Mouse (Mus musculus) heart, embryonic 16.5 days (tissue): ENCODE data around the gene Gm13178. TPM values are rescaled to one million over a fixed set of nuclear protein-coding genes. Genes with fewer than 3 reads are reported as not detected.

Experiments
- ATAC-seq: fragments of 200-750 bp; cut with Nextera tagmentation; replicated peaks from 2 replicates; pipeline ENCODE4 v1.8.0; 2017; ENCODE audit warnings: moderate number of reproducible peaks; ENCODE audit not compliant: insufficient read depth, low FRiP score; ENCODE audit errors: extremely low read depth
- H3K27ac ChIP-seq: fragments of 300-500 bp; sonication (generic); 2 replicates; pipeline ENCODE4 v1.5.1; 2014; ENCODE audit warnings: mild to moderate bottlenecking, low read length, control low read depth, moderate library complexity
- H3K27me3 ChIP-seq: fragments of 300-500 bp; sonication (generic); 2 replicates; pipeline ENCODE4 v1.6.1; 2014; ENCODE audit warnings: low read length, mixed read lengths; ENCODE audit not compliant: control insufficient read depth, insufficient read depth
- H3K36me3 ChIP-seq: fragments of 300-500 bp; sonication (generic); 2 replicates; pipeline ENCODE4 v1.6.1; 2014; ENCODE audit not compliant: control insufficient read depth, insufficient read depth
- H3K4me1 ChIP-seq: fragments of 300-500 bp; sonication (generic); 2 replicates; pipeline ENCODE4 v1.6.1; 2014; ENCODE audit warnings: low read length, mixed read lengths; ENCODE audit not compliant: control insufficient read depth, insufficient read depth
- H3K4me2 ChIP-seq: fragments of 300-500 bp; sonication (generic); 2 replicates; pipeline ENCODE4 v1.6.1; 2014; ENCODE audit warnings: low read depth, mild to moderate bottlenecking, control low read depth, low read length
- H3K4me3 ChIP-seq: fragments of 300-500 bp; sonication (generic); 2 replicates; pipeline ENCODE4 v1.5.1; 2014; ENCODE audit warnings: mild to moderate bottlenecking, control low read depth, low read length
- H3K9ac ChIP-seq: fragments of 300-500 bp; sonication (generic); 2 replicates; pipeline ENCODE4 v1.6.1; 2014; ENCODE audit warnings: low read length, control low read depth
- H3K9me3 ChIP-seq: fragments of 300-500 bp; sonication (generic); replicated peaks from 2 replicates; pipeline ENCODE4 v1.6.1; 2016; ENCODE audit warnings: low read length; ENCODE audit not compliant: control insufficient read depth
- WGBS: fragments of 180-500 bp; shearing (Covaris S2); extraction: QIAGEN DNeasy Blood & Tissue Kit; methylation state at CpG from one replicate; pipeline ENCODE4 v1.1.7; 2014; 5-methylcytosine and 5-hydroxymethylcytosine counted together
- polyA plus RNA-seq: library from polyadenylated mRNA; unstranded; fragments of >200 nt; fragmentation: Nextera tagmentation; extraction: Ambion mirVana; gene quantifications from 2 replicates; pipeline ENCODE4 v1.2.1, GENCODE M21; 2015

Gm13178 gene
- not detected in 2 replicates for polyA plus RNA-seq

GRCm38 (mm10) chr4:144721304-144721703 is at the start of gene Gm13178:
Gene Gm13178, minus strand, starts transcription at chr4:144721404.
- no peaks in the 10 kb centered on the region for H3K36me3 ChIP-seq
- no peak for ATAC-seq
- H3K4me3 ChIP-seq, result no peak within 1 kb of the TSS
- H3K27ac ChIP-seq, result no peak within 1 kb of the TSS
- no peaks in the 10 kb centered on the region for H3K9me3 ChIP-seq
- H3K4me1 ChIP-seq, result no peaks in the 10 kb centered on the region
- H3K9ac ChIP-seq, result no peak within 1 kb of the TSS
- WGBS, result 80% methylated on average over 1 of the region's 1 CpGs
- H3K27me3 ChIP-seq, result no peaks in the 10 kb centered on the region
- H3K4me2 ChIP-seq, result no peak within 1 kb of the TSS

- no peaks in the 10 kb centered on the region for H3K4me1 ChIP-seq
- H3K27me3 ChIP-seq, result no peaks in the 10 kb centered on the region
- H3K36me3 ChIP-seq, result no peaks in the 10 kb centered on the region
- WGBS, result 27% methylated on average over 2 of the region's 2 CpGs
- no peak overlapping the region for H3K27ac ChIP-seq
- ATAC-seq, result no peak
- no peak overlapping the region for H3K4me3 ChIP-seq
- no peaks in the 10 kb centered on the region for H3K9me3 ChIP-seq
- no peak overlapping the region for H3K9ac ChIP-seq
- H3K4me2 ChIP-seq, result no peak overlapping the region
Measured at GRCm38 (mm10) chr4:144765722-144766121, 44.5 kb upstream of the Gm13178 start.

GRCm38 (mm10) chr4:144749139-144749538 is 27.9 kb upstream of the Gm13178 start:
- 25% methylated on average over 1 of the region's 1 CpGs for WGBS
- Histone ChIP-seq H3K9me3 (no peaks in the 10 kb centered on the region), H3K4me1 (no peaks in the 10 kb centered on the region), H3K9ac (no peak overlapping the region), H3K27ac (no peak overlapping the region), H3K27me3 (no peaks in the 10 kb centered on the region), H3K36me3 (no peaks in the 10 kb centered on the region), H3K4me3 (no peak overlapping the region), H3K4me2 (no peak overlapping the region)
- no peak for ATAC-seq

- Histone ChIP-seq H3K4me2 (no peak overlapping the region), H3K9me3 (0 out of 2 replicates have a peak, but pooled peaks cover 2% of the 10 kb centered on the region), H3K9ac (no peak overlapping the region), H3K27ac (no peak overlapping the region), H3K27me3 (no peaks in the 10 kb centered on the region), H3K4me3 (no peak overlapping the region), H3K36me3 (no peaks in the 10 kb centered on the region), H3K4me1 (no peaks in the 10 kb centered on the region)
- WGBS, result 68% methylated on average over 1 of the region's 1 CpGs
- no peak for ATAC-seq
Measured at GRCm38 (mm10) chr4:144719691-144720090, 1.5 kb downstream of the Gm13178 start.

- no peak overlapping the region for H3K4me3 ChIP-seq
- no peaks in the 10 kb centered on the region for H3K4me1 ChIP-seq
- H3K4me2 ChIP-seq, result no peak overlapping the region
- 0 out of 2 replicates have a peak, but pooled peaks cover 2% of the 10 kb centered on the region for H3K9me3 ChIP-seq
- WGBS, result 67% methylated on average over 1 of the region's 1 CpGs
- H3K27me3 ChIP-seq, result no peaks in the 10 kb centered on the region
- H3K27ac ChIP-seq, result no peak overlapping the region
- H3K36me3 ChIP-seq, result no peaks in the 10 kb centered on the region
- ATAC-seq, result no peak; the same call in 1 of the 2 replicates
- H3K9ac ChIP-seq, result no peak overlapping the region
Measured at GRCm38 (mm10) chr4:144718288-144718687, 2.9 kb downstream of the Gm13178 start.

GRCm38 (mm10) chr4:144686268-144686667 is 34.9 kb downstream of the Gm13178 start, which contains the start of gene Gm436:
Gene Gm436, minus strand, starts transcription at chr4:144686368.
- Histone ChIP-seq H3K4me2 (no peak within 1 kb of the TSS), H3K36me3 (no peaks in the 10 kb centered on the region), H3K4me1 (no peaks in the 10 kb centered on the region), H3K4me3 (no peak within 1 kb of the TSS), H3K9me3 (peaks cover 9% of the 10 kb centered on the region; the same call in 1 of the 2 replicates), H3K9ac (no peak within 1 kb of the TSS), H3K27me3 (no peaks in the 10 kb centered on the region), H3K27ac (no peak within 1 kb of the TSS)
- 44% methylated on average over 2 of the region's 2 CpGs for WGBS
- ATAC-seq, result no peak

Other genes starting within 250 kb of the Gm13178 start
- not detected in 2 replicates for gene 9430007A20Rik, start 201.6 kb downstream of the Gm13178 start, polyA plus RNA-seq
- gene Gm13124, start 156.3 kb downstream of the Gm13178 start, polyA plus RNA-seq, result not detected in 2 replicates
- not detected in 2 replicates for gene Aadacl4, start 107.7 kb downstream of the Gm13178 start, polyA plus RNA-seq
- not detected in 2 replicates for gene Gm436, start 35.0 kb downstream of the Gm13178 start, polyA plus RNA-seq
- gene Gm438, start 65.2 kb upstream of the Gm13178 start, polyA plus RNA-seq, result not detected in 2 replicates
- 36.8 and 37.0 TPM in 2 replicates for gene Dhrs3, start 171.4 kb upstream of the Gm13178 start, polyA plus RNA-seq